Mouse (Mus musculus): ENCODE measurements around the gene Rtkn2. TPM values are rescaled to one million over a fixed set of nuclear protein-coding genes. Genes with fewer than 3 reads are reported as not detected.

The Rtkn2 gene
- polyA plus RNA-seq (2012; rRNA removed), result 0.42 and 0.58 TPM in 2 replicates

DNA sequence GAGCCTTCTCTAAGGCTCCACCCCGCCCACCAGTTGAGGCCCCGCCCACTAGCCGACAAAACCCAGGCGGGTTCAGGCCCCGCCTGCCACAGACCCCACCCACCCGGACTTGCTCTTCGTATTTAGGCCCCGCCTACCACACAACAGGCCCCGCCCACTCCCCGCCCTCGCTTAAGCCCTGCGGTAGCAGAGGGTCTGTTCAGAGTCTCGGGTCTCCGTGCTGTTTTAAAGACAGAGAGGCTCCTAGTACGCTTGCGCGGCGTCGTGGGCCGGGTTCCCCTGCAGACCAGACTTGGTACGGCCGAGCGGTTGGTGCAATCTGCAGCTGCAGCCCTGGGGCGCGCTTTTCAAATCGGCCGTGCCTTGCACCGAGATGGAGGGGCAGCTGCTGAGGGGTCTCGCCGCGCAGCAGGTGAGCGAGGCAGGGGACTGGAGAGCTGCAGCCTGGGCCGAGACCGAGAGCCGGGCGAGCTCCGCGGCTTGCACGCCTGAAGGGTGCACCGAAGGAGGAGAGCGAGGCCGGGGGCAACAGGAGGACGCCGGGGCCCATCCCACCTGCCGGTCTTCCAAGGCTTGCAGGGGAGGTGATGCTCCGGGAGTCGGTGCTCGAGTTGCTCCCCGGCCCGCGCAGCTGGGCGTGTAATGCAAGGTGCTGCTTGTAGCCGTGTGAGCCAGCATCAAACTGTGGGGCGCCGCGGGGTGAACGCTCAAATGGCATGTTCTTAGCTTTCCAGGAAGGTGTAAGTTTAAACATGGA is at the start of gene Rtkn2:
Rtkn2 (plus strand) TSS at position 170 of the 757 bp plus-strand sequence.

Other genes starting within 250 kb of the Rtkn2 start
- gene Zfp365, start 66.9 kb upstream of the Rtkn2 start, polyA plus RNA-seq (2012; rRNA removed), result 0.02 TPM in 2 replicates

All from liver, embryonic 18 days (tissue).